Mouse (Mus musculus) stomach, postnatal 0 days (tissue): Measurements from ENCODE around the gene Lrp6.

Experiments
- CTCF ChIP-seq: IDR thresholded peaks from 2 replicates; pipeline ENCODE4 v1.5.1; 2016; ENCODE audit warnings: antibody characterized with exemption, low read depth, mild to moderate bottlenecking, moderate library complexity
- EP300 ChIP-seq: optimal IDR thresholded peaks from 2 replicates; pipeline ENCODE3; 2016; ENCODE audit warnings: antibody characterized with exemption

- TF ChIP-seq EP300 (no peak), CTCF (no peak)
These were observed 49.6 kb downstream of the Lrp6 start for GRCm38 (mm10) chr6:134517141-134517540.
